Mouse (Mus musculus) right cerebral cortex, postnatal 10 days (tissue): ENCODE results near the gene Wnt2b.
A peak's percentile ranks its signal among the peaks of the same experiment; 100 is the strongest.

Experiments
- DNase-seq, 2 experiments: peaks; one replicate each; pipeline ENCODE4 v3.0.0; 2021; ENCODE audit warnings: low spot score in 2 of 2

The Wnt2b gene

DNA sequence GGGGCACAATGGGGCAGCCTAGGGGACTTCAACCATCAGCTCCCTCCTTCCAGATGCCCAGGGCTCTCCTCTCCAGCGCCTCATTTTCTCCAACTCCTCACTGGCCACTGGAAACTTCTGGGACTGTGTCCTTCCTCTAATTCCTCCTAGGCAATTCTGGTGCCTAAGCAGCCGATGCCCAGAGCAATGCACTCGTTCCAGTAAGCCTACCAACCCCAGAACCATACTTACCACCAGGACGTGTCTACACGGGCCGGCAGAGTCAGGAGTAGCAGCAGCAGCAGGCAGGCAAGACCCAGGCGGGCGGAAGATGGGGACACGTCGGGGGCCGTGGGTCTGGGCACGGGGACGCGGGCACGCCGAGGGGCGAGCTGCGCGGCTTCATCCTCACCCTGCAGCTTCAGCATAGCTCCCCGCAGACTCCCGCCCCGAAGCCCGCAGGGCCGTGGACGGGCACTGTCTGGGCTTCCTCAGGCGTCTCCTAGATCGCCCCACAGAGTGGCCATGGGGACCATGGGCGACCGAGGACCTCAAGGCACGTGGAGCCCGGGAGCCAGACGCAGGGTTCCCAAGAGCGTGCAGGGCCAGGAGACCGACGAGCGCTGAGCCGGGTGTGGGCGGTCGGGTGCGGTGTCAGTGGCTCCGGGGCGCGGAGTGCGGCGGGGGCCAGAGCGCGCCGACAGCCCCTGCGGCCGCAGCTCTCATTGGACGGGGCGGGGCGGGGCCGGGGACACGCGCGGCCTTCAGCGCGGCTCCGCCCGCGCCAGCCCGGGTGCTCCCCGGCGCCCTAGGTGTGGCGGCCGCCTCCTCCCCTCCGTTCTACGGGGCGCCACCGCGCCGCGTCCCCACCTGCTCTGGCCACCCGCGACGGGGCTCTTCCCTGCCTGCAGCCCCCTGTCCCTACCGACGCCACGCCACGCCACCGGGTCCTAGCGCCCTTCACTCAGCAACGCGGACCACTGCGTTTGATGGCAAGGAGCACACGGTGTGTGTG is at the start of gene Wnt2b:
Wnt2b (minus strand) TSS at position 856 of the 994 bp plus-strand sequence.
- peak in 1 of 2 experiments; percentile 26 for DNase-seq

GRCm38 (mm10) chr3:105010681-105011339 is 49.1 kb upstream of the Wnt2b start:
- DNase-seq, result no peak

DNA sequence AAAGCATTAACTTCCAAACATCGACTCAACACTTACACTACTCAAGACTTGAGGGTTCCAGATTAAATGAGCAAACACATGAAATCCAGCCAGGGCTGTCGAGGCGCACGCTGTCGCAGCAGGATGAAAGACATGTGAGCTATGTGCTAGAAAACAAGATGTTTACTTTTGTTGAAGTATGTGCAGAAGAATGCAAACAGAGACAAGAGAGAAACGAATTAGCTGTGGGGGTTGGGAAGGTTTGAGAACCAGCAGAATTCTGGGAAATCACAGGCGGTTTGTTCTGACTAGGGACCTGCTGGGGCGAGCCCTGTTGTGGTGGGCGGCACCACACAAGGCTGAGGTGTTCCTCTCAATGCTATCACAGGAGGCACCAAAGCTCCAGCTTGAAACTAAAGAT is 46.3 kb upstream of the Wnt2b start:
- no peak for DNase-seq

GRCm38 (mm10) chr3:105006101-105006500 is 44.4 kb upstream of the Wnt2b start:
- no peak for DNase-seq

DNA sequence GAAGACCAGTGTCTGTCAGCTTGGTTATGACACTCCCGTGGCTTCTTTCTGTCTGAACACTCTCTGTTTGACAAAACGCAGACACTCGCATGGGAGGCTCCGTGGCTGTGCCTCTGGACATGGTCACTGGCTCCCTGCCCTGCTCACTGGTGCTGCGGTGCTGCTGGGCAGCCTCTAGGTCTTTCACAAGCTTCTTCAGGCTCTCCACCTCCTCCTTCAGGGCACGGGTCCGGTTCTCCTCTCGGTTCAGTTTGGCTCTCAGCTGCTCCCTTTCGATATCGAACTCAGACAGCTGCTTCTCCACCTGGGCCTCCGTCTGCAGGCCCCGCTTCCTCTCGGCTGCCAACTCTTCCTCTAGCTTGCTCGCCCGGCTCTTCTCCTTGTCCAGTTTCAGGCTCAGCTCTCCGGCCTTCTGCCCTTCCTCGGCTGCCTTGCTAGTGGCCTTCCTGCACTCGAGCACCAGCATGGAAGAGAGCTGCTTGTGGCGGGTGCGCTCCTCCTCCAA is 43.9 kb upstream of the Wnt2b start:
- DNase-seq, result peak; percentile 51 to 52

- DNase-seq, result no peak
These were observed 43.3 kb upstream of the Wnt2b start for GRCm38 (mm10) chr3:105005011-105005410.

- DNase-seq, result peak; percentile 77 to 79
These were observed 42.3 kb upstream of the Wnt2b start for GRCm38 (mm10) chr3:105003960-105004463.

DNA sequence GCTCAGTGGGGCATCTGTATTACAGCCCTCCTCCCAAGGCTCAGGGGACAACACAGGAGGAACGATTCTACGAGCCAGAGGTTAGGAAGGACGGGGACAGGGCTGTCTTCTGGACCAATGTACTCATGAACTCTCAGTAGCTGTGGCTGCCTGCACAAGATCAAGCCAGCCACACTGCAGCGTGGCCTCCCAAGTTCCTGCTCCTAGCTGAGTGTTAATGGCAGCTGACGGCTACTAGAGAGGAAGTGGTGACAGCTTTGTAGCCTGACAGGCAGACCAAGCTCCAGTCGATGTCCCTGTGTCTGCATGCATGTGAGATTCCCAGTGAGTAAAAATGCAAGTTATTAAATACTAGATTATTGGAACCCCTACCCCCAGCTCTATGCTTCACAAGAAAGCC is 39.7 kb upstream of the Wnt2b start:
- no peak for DNase-seq

- no peak for DNase-seq
These were observed 38.8 kb upstream of the Wnt2b start for GRCm38 (mm10) chr3:105000561-105000960.

GRCm38 (mm10) chr3:104997563-104997962 is 35.8 kb upstream of the Wnt2b start:
- no peak for DNase-seq

DNA sequence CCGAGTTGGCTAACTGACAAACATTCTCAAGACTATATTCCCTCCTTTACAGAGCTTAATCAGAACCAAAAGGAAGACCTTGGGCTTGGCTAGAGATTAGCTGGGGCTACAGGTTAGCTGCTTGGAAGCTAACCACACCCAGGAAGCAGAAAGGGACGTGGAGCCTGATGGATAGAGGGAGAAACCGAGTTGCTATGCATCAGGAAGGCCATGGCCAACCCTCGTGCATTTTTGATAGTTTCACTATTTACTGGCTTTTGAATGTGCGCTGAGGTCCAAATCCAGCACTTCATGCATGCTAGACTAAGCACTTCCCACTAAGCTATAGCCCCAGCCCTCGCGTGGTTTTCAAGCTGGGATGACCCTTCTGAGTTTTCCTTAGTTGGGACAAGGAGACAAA is 34.0 kb upstream of the Wnt2b start:
- no peak for DNase-seq

- DNase-seq, result no peak
These were observed 32.7 kb upstream of the Wnt2b start for GRCm38 (mm10) chr3:104994415-104994841.

GRCm38 (mm10) chr3:104993800-104994199 is 32.1 kb upstream of the Wnt2b start:
- DNase-seq, result peak; percentile 70 to 82

GRCm38 (mm10) chr3:104992709-104993388 is 31.1 kb upstream of the Wnt2b start:
- peak; percentile 90 to 94 for DNase-seq

DNA sequence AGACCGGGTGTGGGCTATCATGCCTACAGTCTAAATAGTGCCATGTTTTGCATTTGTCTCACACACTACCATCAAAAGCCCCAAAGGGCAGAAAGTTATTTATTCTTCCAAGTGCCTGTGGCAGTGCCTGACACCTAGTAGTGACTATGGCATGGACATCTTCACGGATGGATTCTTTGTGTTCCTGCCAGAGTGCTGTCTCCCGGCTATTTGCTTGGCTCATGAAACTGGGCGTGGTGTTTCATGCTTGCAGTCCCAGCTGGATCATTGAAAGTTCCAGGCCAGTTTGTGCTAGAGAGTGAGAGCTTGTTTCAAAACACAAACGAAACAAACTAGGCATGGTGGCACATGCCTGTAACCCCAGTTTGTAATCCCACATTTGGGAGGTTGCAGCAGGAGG is 30.0 kb upstream of the Wnt2b start:
- peak in 1 of 2 experiments; percentile 20 for DNase-seq

DNA sequence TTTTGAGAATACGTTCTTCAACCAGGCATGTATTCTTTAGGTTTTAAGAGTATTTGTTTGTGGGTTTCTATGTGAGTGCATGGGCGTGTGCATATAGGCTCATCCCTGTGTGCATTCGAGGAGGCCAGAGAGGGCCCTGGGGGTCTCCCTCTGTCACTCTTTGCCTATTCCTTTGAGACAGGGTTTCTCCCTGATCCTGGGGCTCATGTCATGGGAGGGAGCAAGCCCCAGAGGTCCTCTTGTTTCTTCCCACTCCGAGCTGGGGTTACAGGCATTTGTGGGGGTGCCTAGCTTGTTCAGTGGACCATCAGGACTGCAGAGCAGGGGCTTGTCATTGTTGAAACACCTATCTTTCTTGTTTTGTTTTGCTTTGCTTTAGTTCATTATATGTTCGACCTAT is 26.2 kb upstream of the Wnt2b start:
- peak in 1 of 2 experiments; percentile 11 for DNase-seq

DNA sequence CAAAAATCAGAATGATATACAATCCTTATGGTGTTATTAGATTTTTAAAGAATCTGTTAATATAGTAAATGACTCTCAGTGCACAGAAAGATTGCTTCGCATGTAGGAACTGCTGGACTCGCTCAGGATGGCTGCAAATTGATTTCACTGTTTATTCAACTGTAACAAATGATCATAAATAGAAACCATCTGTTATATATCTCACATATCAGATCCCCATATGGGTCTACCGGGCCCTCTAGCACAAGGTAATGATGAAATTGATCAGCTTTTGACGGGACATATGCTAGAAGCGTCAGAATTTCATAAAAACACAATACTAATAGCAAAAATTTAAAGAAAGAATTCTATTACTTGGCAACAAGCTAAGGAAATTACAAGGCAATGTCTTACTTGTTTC is 18.0 kb upstream of the Wnt2b start:
- peak in 1 of 2 experiments; percentile 11 for DNase-seq

DNA sequence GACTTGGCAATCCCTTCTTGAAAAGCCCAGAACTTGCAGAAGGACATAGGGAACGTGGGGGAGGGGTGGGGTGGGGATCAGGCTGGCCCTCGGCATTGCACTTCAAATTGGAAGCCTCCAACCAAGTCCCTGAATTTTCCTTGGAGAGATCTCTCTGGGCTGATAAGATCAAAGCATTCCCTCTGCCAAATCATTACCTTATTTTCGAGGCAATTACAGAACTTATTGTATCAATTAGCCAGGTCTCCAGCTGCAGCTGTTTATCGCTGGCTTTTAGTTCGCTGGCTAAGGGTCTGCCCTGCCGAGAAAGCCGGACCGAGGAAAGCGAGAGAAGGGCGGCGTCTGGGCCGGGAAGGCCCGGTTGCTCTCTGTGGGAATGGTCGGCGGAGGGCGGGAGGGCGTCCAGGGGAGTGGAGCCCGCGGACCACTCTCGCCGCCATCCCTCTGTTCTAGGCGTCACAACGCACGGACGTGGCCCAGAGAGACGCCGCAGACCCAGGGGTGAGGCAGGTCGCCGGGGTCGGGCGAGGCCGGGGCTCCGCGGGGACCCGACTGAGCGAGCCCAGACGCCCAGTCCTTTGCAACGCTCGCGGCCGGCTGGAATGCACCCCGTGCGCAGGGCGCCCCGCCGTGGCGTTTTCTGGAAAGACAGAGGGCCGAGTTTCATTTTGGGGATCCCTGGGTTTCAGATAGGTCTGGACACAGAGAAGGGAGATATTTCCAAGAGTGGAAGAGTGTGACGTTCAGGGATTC is 6.0 kb upstream of the Wnt2b start:
- peak; percentile 83 to 90 for DNase-seq

DNA sequence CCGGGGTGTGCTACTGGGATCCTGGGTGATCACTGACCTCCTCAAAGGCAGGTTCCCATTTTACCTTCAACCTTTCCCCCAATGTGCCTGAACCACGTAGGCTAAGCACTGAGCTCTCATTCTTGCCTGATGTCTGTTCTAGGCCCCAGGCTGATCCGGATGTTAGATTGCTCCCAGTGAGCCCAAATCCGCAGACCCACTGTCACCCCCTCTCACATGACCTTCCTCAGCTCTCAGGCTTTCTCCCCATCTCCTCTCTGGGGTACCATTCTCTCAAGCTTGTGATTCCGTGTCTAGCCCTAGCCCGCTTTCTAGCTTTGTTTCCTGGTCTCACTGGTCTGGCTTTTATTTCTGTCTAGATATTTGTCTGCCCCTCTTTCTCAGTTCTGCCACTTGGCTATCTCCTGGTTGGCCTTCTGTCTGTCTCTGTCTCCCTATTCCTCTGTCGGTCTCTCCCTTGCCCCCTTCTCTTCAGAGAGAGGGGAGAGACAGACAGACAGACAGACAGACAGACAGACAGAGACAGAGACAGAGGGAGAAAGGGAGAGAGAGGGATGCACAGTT is 4.4 kb upstream of the Wnt2b start:
- DNase-seq, result peak in 1 of 2 experiments; percentile 19

DNA sequence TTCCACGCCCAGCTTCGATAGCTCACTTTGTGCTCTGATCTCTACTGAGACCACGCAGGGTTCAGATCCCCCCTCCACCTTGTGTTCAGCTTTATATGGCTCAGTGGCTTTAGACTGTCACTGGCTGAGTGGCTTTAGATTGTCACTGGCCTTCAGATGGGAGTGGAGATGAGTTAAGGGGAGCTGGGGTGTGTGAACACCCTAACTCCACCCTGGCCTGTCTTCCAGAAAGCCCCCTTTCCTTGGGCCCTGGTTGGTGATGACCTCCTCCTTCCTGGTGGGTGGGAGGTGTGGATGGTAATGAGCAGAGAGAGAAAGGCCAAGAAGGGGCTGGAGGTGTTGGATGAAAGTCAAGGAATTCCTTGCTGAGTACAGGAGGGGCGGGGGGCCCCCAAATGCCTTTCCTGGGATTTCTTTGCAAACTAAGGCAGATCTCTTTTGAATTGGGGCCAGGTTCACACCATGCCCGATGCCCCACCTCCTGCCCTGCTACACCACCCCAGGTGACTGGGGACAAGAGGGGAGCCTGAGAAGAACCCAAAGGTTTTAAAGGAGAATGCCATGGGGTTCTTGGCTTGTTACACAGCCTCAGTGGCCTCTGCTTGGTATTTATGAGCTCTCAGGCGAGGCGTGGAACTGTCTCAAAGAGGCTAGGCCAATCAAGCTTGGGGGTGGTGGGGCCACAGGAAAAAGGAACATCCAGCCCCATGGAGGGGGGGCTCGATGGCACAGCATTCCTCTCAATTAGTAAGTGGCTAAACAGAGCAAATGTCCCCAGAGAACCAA is 3.5 kb upstream of the Wnt2b start:
- peak in 1 of 2 experiments; percentile 13 for DNase-seq
